Mouse (Mus musculus): Measurements from ENCODE around the gene Adamts12.

The Adamts12 gene

DNA sequence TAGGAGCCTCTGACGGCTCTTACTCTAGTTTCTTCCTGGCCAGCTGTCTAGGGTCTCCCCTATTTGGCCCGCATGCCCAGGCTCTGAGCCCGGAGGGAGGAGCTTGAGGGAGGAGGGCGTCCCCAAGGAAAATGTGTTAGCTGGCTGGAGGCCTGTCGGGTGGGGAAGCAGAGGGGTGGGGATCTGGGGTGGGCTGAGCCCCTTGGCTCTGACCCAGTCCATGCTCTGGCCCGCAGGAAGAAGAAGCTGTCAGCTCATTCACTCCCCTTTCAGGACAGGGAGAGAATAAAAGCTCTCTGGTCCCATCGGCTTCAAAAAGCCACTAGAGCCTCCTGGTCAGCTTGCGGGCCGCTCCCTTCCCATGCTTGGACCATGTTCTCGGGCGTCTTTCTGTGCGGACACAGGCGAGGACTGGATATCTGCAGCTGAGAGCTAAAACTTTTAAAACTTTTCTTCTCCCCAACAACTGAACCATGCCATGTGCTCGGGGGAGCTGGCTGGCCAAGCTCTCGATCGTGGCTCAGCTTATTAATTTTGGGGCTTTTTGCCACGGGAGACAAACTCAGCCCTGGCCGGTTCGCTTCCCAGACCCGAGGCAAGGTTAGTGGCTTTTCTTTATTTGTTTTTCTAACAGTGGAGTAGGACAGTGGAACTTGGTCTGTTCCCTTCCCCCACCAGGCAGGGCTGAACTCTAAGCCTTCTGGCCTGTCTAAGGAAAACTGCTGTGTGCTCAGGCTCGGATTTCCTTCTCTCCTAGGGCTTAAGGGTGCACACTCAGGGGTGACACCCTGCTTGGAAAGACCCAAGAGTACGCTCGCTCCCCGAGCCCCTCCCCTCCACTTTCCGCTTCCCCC, at the start of gene Adamts12:
TSS of gene Adamts12 (plus strand) at position 233 of the 854 bp plus-strand sequence.
- peak; percentile 20 for DNase-seq (ENCODE audit: low read depth, low spot score)

DNA sequence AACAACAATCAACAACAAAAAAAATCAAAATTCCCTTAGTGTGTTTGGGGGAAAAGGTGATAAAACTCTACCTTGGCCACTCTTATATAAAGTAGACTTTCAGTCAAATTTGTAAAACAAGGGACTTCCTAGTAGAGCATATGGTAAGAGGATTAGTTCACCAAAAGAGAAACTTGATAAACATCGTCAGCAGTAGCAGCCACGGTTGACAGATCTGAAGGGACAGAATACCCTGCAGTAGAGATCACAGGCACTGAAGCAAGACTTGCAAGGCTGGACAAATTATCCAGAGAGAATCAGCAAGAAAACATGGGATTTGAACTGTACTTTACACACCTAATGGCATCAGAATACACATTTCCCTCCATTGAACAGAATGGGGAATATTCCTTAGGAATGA, 49.7 kb upstream of the Adamts12 start:
- no peak for DNase-seq (ENCODE audit: low read depth, low spot score)

- no peak for DNase-seq (ENCODE audit: low read depth, low spot score)
Measured at GRCm38 (mm10) chr15:11026801-11027561, 37.6 kb upstream of the Adamts12 start.

GRCm38 (mm10) chr15:11030188-11030587, 34.4 kb upstream of the Adamts12 start:
- DNase-seq (ENCODE audit: low read depth, low spot score), result no peak

- peak; percentile 57 for DNase-seq (ENCODE audit: low read depth, low spot score)
Measured at GRCm38 (mm10) chr15:11035947-11036474, 28.6 kb upstream of the Adamts12 start.

DNA sequence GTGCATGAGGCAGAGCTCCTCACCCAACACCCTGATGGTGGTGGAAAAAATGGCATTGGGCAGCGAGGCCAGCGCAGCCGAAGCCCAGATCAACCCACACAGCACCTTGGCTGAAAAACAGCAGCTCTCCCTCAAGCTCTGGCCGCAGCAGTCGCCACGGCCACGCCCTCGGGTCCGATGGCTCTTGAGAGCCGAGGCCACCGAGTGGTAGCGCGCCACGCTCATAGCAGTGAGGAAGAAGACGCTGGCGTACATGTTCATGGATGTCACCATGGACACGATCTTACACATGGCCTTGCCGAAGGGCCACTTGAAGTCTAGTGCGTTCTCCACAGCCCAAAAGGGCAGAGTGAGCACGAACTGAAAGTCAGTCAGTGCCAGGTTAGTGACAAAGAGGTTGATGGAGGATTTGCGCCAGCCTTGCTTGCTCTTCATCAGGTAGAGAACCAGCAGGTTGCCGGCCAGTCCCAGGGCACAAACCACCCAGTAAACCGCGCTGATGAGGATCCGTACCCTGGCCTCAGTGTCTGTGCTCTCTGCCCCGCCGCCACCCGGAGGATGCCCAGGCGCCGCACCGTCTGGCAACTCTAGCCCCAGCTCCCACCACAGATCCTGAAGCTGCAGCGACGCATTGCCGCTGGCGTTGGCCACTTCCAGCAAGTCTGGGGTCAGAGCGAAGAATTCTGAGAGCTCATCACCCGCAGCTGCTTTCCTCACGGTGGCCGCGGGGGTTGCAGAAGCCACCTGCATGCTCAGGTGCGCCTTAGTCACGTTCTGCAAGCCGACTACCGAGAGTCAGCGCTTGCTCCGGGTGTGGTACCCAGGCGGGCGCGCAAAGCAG, 27.8 kb upstream of the Adamts12 start:
- DNase-seq (ENCODE audit: low read depth, low spot score), result peak; percentile 43

- peak; percentile 36 for DNase-seq (ENCODE audit: low read depth, low spot score)
Measured at GRCm38 (mm10) chr15:11037376-11037695, 27.3 kb upstream of the Adamts12 start.

GRCm38 (mm10) chr15:11037711-11038110, 26.9 kb upstream of the Adamts12 start, which contains the start of gene Rxfp3:
Gene Rxfp3, minus strand, starts transcription at chr15:11037991.
- peak; percentile 57 for DNase-seq (ENCODE audit: low read depth, low spot score)

DNA sequence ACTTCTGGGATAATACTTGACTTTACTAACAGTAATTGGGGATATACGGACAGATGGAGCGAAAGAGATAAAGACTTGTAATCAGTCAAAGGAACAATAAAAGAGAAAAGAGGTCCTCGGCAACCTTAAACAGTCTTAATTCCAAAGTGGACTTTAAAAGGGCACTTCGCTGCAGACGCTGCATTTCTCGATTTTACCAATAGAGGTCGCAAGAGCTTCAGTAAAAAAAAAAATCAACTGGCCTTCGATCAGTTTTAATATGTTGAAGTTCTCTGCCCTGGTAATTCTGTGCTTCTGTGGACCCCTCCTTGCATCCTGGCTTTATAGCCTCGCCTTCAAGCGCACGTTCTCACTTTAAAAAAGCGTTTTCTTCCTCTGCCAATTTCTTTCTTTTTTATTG, 26.1 kb upstream of the Adamts12 start:
- peak; percentile 53 for DNase-seq (ENCODE audit: low read depth, low spot score)

DNA sequence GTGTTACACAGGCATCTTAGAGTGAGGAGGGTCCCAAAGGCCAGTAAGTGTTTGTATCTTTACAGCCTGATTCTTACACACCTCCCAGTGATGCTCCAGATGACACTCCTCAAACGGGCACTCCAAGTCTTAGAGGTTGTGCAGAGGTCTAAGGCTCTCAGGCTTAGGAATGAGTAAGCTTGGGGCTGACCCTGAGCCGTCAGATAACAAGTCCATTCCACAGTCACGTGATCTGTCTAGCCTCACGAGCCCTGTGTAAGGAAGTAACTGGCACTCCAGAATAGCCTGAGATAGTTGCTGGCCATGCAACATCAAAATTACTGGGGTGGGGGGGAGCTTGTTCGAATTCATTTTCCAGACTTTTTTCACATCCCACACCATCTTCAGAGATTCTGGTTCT, 24.5 kb upstream of the Adamts12 start:
- no peak for DNase-seq (ENCODE audit: low read depth, low spot score)

DNA sequence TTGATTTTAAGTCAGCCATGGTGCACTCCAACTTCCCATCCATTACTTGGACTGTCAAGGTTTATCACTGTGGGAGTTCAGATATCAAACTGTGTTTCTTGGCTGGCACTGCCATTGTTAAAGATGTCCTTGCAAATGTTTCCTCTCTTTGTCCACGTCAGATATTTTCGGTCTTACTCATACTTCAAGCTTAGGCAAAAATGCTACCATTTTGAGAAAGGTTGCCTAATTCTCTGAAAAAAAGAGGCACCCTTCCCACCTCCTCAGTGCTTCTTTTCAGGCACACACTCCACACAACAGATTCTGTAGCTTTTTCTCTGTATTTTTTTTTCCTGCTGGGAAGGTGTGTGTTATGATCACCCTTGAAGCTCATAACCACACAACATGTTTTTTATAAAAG, 23.4 kb upstream of the Adamts12 start:
- DNase-seq (ENCODE audit: low read depth, low spot score), result no peak

GRCm38 (mm10) chr15:11042828-11043227, 21.8 kb upstream of the Adamts12 start:
- no peak for DNase-seq (ENCODE audit: low read depth, low spot score)

DNA sequence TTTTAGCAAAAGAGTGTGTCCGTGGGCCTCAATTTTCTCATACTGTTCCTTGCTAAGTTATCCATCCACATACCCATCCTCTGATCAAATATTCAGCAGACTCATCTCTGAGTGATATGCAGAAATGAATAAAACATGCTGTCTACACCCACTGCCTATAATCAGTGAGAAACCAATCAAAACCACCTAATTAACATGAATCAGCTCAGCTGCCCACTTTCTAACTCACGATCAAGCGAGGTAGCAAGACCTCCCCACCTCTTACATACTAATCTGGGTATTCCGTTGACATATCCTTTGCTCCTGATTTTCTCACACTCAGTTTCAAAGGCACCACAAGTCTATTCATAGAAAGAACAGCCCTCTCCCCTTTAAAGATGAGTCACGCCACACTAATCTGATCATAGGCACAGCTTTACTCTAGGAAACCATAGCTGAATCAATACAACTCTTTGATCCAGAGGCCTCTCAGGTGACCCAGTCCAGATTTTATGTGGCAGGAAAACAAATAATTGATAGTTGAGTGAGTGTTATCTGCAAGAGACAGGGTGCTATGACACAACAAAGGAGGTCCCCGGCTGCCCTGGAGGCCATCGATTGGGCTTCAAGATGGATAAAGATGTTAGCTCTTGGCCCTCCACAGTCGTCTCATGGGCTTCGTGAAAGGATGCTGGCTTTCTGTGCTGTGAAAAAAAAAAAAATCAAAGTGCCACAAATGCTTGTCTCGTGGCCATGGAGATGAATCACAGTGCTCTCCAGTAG, 10.7 kb upstream of the Adamts12 start:
- no peak for DNase-seq (ENCODE audit: low read depth, low spot score)

- DNase-seq (ENCODE audit: low read depth, low spot score), result no peak
Measured at GRCm38 (mm10) chr15:11054440-11055080, 10.0 kb upstream of the Adamts12 start.

DNA sequence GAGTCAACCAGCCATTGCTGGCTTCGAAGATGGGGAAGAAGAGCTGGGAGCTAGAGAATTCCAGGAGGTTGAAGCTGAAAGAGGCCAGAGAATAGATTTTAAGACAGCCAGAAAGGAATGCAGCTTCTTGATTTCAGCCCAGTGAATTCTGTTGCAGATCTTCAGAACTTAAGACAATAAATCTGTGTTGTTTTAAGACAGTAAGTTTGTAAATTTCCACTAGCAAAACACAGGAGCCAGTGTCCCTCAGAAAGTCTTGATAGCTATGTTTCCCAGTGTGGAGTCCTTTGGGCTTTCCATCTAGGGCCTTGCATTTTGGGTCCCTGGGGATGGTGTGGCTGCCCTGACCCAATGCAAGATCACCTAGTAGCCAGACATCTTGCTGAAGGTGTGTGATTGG, 1.7 kb upstream of the Adamts12 start:
- DNase-seq (ENCODE audit: low read depth, low spot score), result no peak

GRCm38 (mm10) chr15:11064160-11064557, 431 bp upstream of the Adamts12 start:
- DNase-seq (ENCODE audit: low read depth, low spot score), result no peak

- DNase-seq (ENCODE audit: low read depth, low spot score), result no peak
Measured at GRCm38 (mm10) chr15:11065528-11066171, 1.1 kb downstream of the Adamts12 start.

- no peak for DNase-seq (ENCODE audit: low read depth, low spot score)
Measured at GRCm38 (mm10) chr15:11066299-11066698, 1.7 kb downstream of the Adamts12 start.

DNA sequence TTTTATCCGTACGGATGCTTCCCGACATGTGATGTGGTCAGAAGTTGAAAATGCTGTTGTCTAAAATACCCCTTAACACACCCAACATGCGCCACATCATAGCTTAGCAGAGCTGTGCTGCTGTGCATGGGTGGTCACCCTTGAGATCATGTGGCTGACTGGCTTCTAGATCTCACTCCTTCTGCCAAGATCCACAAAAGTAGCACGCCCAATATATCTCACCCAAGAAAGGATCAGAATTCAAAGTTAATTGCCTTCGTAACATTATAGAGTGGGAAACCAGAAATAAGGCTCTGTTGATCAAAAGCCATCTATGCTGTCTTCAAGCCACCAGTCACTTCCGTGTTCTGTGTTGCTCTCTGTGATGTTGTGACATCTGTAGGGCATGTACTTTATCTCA, 3.3 kb downstream of the Adamts12 start:
- DNase-seq (ENCODE audit: low read depth, low spot score), result no peak

Measured in ZHBTc4 (cell line).